Mouse (Mus musculus) MN1 (cell line): Measurements from ENCODE around the gene Ifi204.
"Not testable (repeated sequence)": the region's sequence is repeated elsewhere in the genome, so short reads cannot be mapped to it uniquely, and the experiment has no call there.

ENCODE experiments used
- DNase-seq: peaks from one replicate; pipeline ENCODE4 v3.0.0-alpha.2; 2016; ENCODE audit warnings: low spot score

The Ifi204 gene

GRCm38 (mm10) chr1:173766848-173767617 is at the start of gene Ifi204:
Gene Ifi204 (minus strand): TSS chr1:173766943.
- DNase-seq: not testable (repeated sequence)

- not testable (repeated sequence) for DNase-seq
Measured at GRCm38 (mm10) chr1:173809294-173809693, 42.6 kb upstream of the Ifi204 start.

GRCm38 (mm10) chr1:173802689-173803281 is 36.0 kb upstream of the Ifi204 start:
- DNase-seq: not testable (repeated sequence)

GRCm38 (mm10) chr1:173802207-173802606 is 35.5 kb upstream of the Ifi204 start:
- DNase-seq: not testable (repeated sequence)

GRCm38 (mm10) chr1:173801791-173802190 is 35.0 kb upstream of the Ifi204 start:
- not testable (repeated sequence) for DNase-seq

- not testable (repeated sequence) for DNase-seq
Measured at GRCm38 (mm10) chr1:173773457-173773856, 6.7 kb upstream of the Ifi204 start.

GRCm38 (mm10) chr1:173760032-173760431 is 6.7 kb downstream of the Ifi204 start:
- DNase-seq: not testable (repeated sequence)

- DNase-seq: no peak
Measured at GRCm38 (mm10) chr1:173742262-173742661, 24.5 kb downstream of the Ifi204 start.

GRCm38 (mm10) chr1:173741656-173742055 is 25.1 kb downstream of the Ifi204 start, which contains the start of gene Ifi207:
Gene Ifi207 (minus strand): TSS chr1:173741747.
- DNase-seq: no peak

GRCm38 (mm10) chr1:173740537-173740936 is 26.2 kb downstream of the Ifi204 start:
- no peak for DNase-seq

GRCm38 (mm10) chr1:173736986-173737385 is 29.8 kb downstream of the Ifi204 start:
- DNase-seq: no peak

GRCm38 (mm10) chr1:173735015-173735414 is 31.7 kb downstream of the Ifi204 start:
- not testable (repeated sequence) for DNase-seq

- DNase-seq: no peak
Measured at GRCm38 (mm10) chr1:173733219-173733618, 33.5 kb downstream of the Ifi204 start.
